Mouse (Mus musculus): ENCODE measurements around the gene Gm20518.

GRCm38 (mm10) chr16:17848431-17848830 lies 43.0 kb downstream of the Gm20518 start:
- TF ChIP-seq CTCF (IDR thresholded peaks at IDR 0.05; ENCODE audit: extremely low read depth, insufficient read length, insufficient replicate concordance, low read depth, low read length), result no peak
- no peak for TF ChIP-seq POLR2A (IDR thresholded peaks at IDR 0.05; ENCODE audit: low read depth, low read length)
